Mouse (Mus musculus): ENCODE results near the gene Ttl.

Gene Ttl

GRCm38 (mm10) chr2:129087520-129087919, 21.8 kb downstream of the Ttl start:
- no peak for DNase-seq

GRCm38 (mm10) chr2:129090370-129090769, 24.6 kb downstream of the Ttl start:
- no peak for DNase-seq

GRCm38 (mm10) chr2:129092810-129093209, 27.1 kb downstream of the Ttl start:
- no peak for DNase-seq

- peak; percentile 74 for DNase-seq
These were observed 28.4 kb downstream of the Ttl start for GRCm38 (mm10) chr2:129093926-129094724.

- DNase-seq, result peak; percentile 97
These were observed 35.1 kb downstream of the Ttl start, which contains the start of gene Polr1b for GRCm38 (mm10) chr2:129100784-129101310. TSS of gene Polr1b (plus strand) at chr2:129100995.

GRCm38 (mm10) chr2:129112924-129113323, 47.2 kb downstream of the Ttl start:
- DNase-seq, result no peak

GRCm38 (mm10) chr2:129115706-129116367, 50.1 kb downstream of the Ttl start:
- DNase-seq, result peak; percentile 68

GRCm38 (mm10) chr2:129116368-129116739, 50.6 kb downstream of the Ttl start:
- peak; percentile 78 for DNase-seq

GRCm38 (mm10) chr2:129118061-129118460, 52.3 kb downstream of the Ttl start:
- DNase-seq, result peak; percentile 22

GRCm38 (mm10) chr2:129121986-129122385, 56.2 kb downstream of the Ttl start:
- DNase-seq, result no peak

GRCm38 (mm10) chr2:129129412-129129929, 63.7 kb downstream of the Ttl start, which contains the start of gene Chchd5:
TSS of gene Chchd5 (plus strand) at chr2:129129700.
- DNase-seq, result peak; percentile 98

GRCm38 (mm10) chr2:129129987-129130545, 64.3 kb downstream of the Ttl start:
- no peak for DNase-seq

- no peak for DNase-seq
These were observed 65.0 kb downstream of the Ttl start for GRCm38 (mm10) chr2:129130776-129131175.

- DNase-seq, result no peak
These were observed 66.5 kb downstream of the Ttl start for GRCm38 (mm10) chr2:129132231-129132630.

GRCm38 (mm10) chr2:129133006-129133805, 67.5 kb downstream of the Ttl start:
- no peak for DNase-seq

- no peak for DNase-seq
These were observed 74.2 kb downstream of the Ttl start for GRCm38 (mm10) chr2:129139906-129140305.

All from kidney, adult 9 months (tissue).